Mouse (Mus musculus) intestine, embryonic 14.5 days (tissue): ENCODE measurements at regions not wholly inside any gene's neighbourhood (a gene's known extent, or its start where the extent isn't known, plus 50 kb on each side); places are given as distances from the start of the nearest gene placed in this dataset.
A peak's percentile ranks its signal among the peaks of the same experiment; 100 is the strongest.

Source experiments
- ATAC-seq: fragments of 200-750 bp; cut with Nextera tagmentation; replicated peaks from 2 replicates; pipeline ENCODE4 v1.8.0; 2017; ENCODE audit warnings: low read depth, moderate number of reproducible peaks, moderate TSS enrichment, moderate library complexity; ENCODE audit not compliant: low FRiP score, low TSS enrichment
- DNase-seq: peaks from one replicate; pipeline ENCODE4 v3.0.0-alpha.2; 2018; ENCODE audit warnings: low spot score
- H3K27ac ChIP-seq: fragments of 300-500 bp; sonication (generic); 2 replicates; pipeline ENCODE4 v1.5.1; 2014; ENCODE audit warnings: low read depth, mild to moderate bottlenecking, control low read depth
- H3K27me3 ChIP-seq: fragments of 300-500 bp; sonication (generic); replicated peaks from 2 replicates; pipeline ENCODE4 v1.6.1; 2014; ENCODE audit warnings: low read length, control low read depth; ENCODE audit not compliant: control insufficient read depth, insufficient read depth
- H3K36me3 ChIP-seq: fragments of 300-500 bp; sonication (generic); 2 replicates; pipeline ENCODE4 v1.6.1; 2014; ENCODE audit warnings: low read length, control low read depth; ENCODE audit not compliant: control insufficient read depth, insufficient read depth
- H3K4me1 ChIP-seq: fragments of 300-500 bp; sonication (generic); replicated peaks from 2 replicates; pipeline ENCODE4 v1.6.1; 2014; ENCODE audit warnings: low read length, control low read depth, mixed read lengths; ENCODE audit not compliant: control insufficient read depth, insufficient read depth
- H3K4me2 ChIP-seq: fragments of 300-500 bp; sonication (generic); 2 replicates; pipeline ENCODE4 v1.6.1; 2014; ENCODE audit warnings: low read length
- H3K4me3 ChIP-seq: fragments of 300-500 bp; sonication (generic); 2 replicates; pipeline ENCODE4 v1.5.1; 2014; ENCODE audit warnings: low read depth, low read length, control low read depth, mixed read lengths
- H3K9ac ChIP-seq: fragments of 300-500 bp; sonication (generic); 2 replicates; pipeline ENCODE4 v1.6.1; 2014; ENCODE audit warnings: mild to moderate bottlenecking, low read length
- H3K9me3 ChIP-seq: fragments of 300-500 bp; sonication (generic); 2 replicates; pipeline ENCODE4 v1.6.1; 2016; ENCODE audit warnings: low read length, control low read depth; ENCODE audit not compliant: control insufficient read depth
- WGBS: fragments of 180-500 bp; shearing (Covaris S2); extraction: QIAGEN DNeasy Blood & Tissue Kit; methylation state at CpG from one replicate; pipeline ENCODE4 v1.1.7; 2014; 5-methylcytosine and 5-hydroxymethylcytosine counted together

GRCm38 (mm10) chr1:90514176-90514575 is 88.6 kb upstream of the Cops8 start:
- Histone ChIP-seq H3K4me1 (no peaks in the 10 kb centered on the region; the same call in 1 of the 2 replicates), H3K36me3 (no peaks in the 10 kb centered on the region), H3K4me3 (no peak overlapping the region), H3K4me2 (no peak overlapping the region), H3K9me3 (no peaks in the 10 kb centered on the region), H3K27ac (no peak overlapping the region), H3K9ac (no peak overlapping the region), H3K27me3 (no peaks in the 10 kb centered on the region)
- DNase-seq = no peak
- WGBS = 84% methylated on average over 7 of the region's 7 CpGs
- no peak for ATAC-seq

GRCm38 (mm10) chr1:90518584-90519265 is 84.1 kb upstream of the Cops8 start:
- ATAC-seq = no peak
- 53% methylated on average over 9 of the region's 9 CpGs for WGBS
- Histone ChIP-seq H3K27me3 (no peaks in the 10 kb centered on the region), H3K9me3 (no peaks in the 10 kb centered on the region), H3K9ac (no peak overlapping the region), H3K4me3 (no peak overlapping the region), H3K27ac (no peak overlapping the region), H3K4me2 (no peak overlapping the region), H3K4me1 (no peaks in the 10 kb centered on the region; the same call in 1 of the 2 replicates), H3K36me3 (no peaks in the 10 kb centered on the region)
- DNase-seq = no peak

GRCm38 (mm10) chr1:90519284-90520275 is 83.2 kb upstream of the Cops8 start:
- no peak overlapping the region for H3K4me2 ChIP-seq
- DNase-seq (no peak), ATAC-seq (no peak)
- no peak overlapping the region for H3K27ac ChIP-seq
- no peaks in the 10 kb centered on the region for H3K27me3 ChIP-seq
- H3K36me3 ChIP-seq = no peaks in the 10 kb centered on the region
- H3K9ac ChIP-seq = no peak overlapping the region
- H3K4me1 ChIP-seq = peaks cover 2% of the 10 kb centered on the region; the same call in 1 of the 2 replicates
- no peaks in the 10 kb centered on the region for H3K9me3 ChIP-seq
- 68% methylated on average over 12 of the region's 12 CpGs for WGBS
- no peak overlapping the region for H3K4me3 ChIP-seq

GRCm38 (mm10) chr1:90522294-90522693 is 80.5 kb upstream of the Cops8 start:
- Histone ChIP-seq H3K4me2 (no peak overlapping the region), H3K9ac (no peak overlapping the region), H3K27ac (no peak overlapping the region), H3K4me3 (no peak overlapping the region), H3K36me3 (no peaks in the 10 kb centered on the region), H3K4me1 (peaks cover 2% of the 10 kb centered on the region; the same call in 1 of the 2 replicates), H3K27me3 (no peaks in the 10 kb centered on the region), H3K9me3 (no peaks in the 10 kb centered on the region)
- no peak for ATAC-seq
- WGBS = 80% methylated on average over 8 of the region's 8 CpGs
- no peak for DNase-seq

- 39% methylated on average over 3 of the region's 3 CpGs for WGBS
- H3K4me1 ChIP-seq = 0 out of 2 replicates have a peak, but pooled peaks cover 5% of the 10 kb centered on the region
- no peaks in the 10 kb centered on the region for H3K27me3 ChIP-seq
- no peak overlapping the region for H3K9ac ChIP-seq
- no peak overlapping the region; the same call in 1 of the 2 replicates for H3K27ac ChIP-seq
- DNase-seq (no peak), ATAC-seq (no peak)
- H3K4me3 ChIP-seq = no peak overlapping the region
- no peak overlapping the region for H3K4me2 ChIP-seq
- H3K36me3 ChIP-seq = no peaks in the 10 kb centered on the region
- H3K9me3 ChIP-seq = no peaks in the 10 kb centered on the region
These were observed 78.0 kb upstream of the Cops8 start for GRCm38 (mm10) chr1:90524641-90525220.

- Histone ChIP-seq H3K27me3 (no peaks in the 10 kb centered on the region), H3K9me3 (no peaks in the 10 kb centered on the region), H3K9ac (no peak overlapping the region), H3K36me3 (no peaks in the 10 kb centered on the region), H3K4me2 (no peak overlapping the region), H3K27ac (0 out of 2 replicates have a peak overlapping the region, but pooled peaks have one; percentile 11), H3K4me3 (no peak overlapping the region), H3K4me1 (0 out of 2 replicates have a peak, but pooled peaks cover 5% of the 10 kb centered on the region)
- DNase-seq (no peak), ATAC-seq (no peak)
- 47% methylated on average over 7 of the region's 7 CpGs for WGBS
These were observed 76.5 kb upstream of the Cops8 start for GRCm38 (mm10) chr1:90526311-90526710.

- Histone ChIP-seq H3K4me1 (0 out of 2 replicates have a peak, but pooled peaks cover 5% of the 10 kb centered on the region), H3K27me3 (no peaks in the 10 kb centered on the region), H3K36me3 (no peaks in the 10 kb centered on the region), H3K9me3 (no peaks in the 10 kb centered on the region), H3K4me3 (no peak overlapping the region), H3K4me2 (no peak overlapping the region), H3K27ac (no peak overlapping the region), H3K9ac (no peak overlapping the region)
- 68% methylated on average over 11 of the region's 11 CpGs for WGBS
- DNase-seq = no peak
- no peak for ATAC-seq
These were observed 74.6 kb upstream of the Cops8 start for GRCm38 (mm10) chr1:90527947-90528717.

GRCm38 (mm10) chr1:90533481-90533880 is 69.3 kb upstream of the Cops8 start:
- Histone ChIP-seq H3K9me3 (no peaks in the 10 kb centered on the region), H3K27ac (no peak overlapping the region), H3K27me3 (no peaks in the 10 kb centered on the region), H3K4me1 (0 out of 2 replicates have a peak, but pooled peaks cover 3% of the 10 kb centered on the region), H3K4me3 (no peak overlapping the region), H3K4me2 (no peak overlapping the region), H3K36me3 (no peaks in the 10 kb centered on the region), H3K9ac (no peak overlapping the region)
- 92% methylated on average over 6 of the region's 6 CpGs for WGBS
- no peak for ATAC-seq
- no peak for DNase-seq
